Mouse (Mus musculus): ENCODE results near the gene Bend7. TPM values are rescaled to one million over a fixed set of nuclear protein-coding genes. Genes with fewer than 3 reads are reported as not detected.

Bend7 gene
- polyA plus RNA-seq, 1 experiment, result not detected

GRCm38 (mm10) chr2:4736095-4736797, 18.6 kb downstream of the Bend7 start:
- Histone ChIP-seq H3K27me3 (ENCODE audit: control insufficient read depth, insufficient read depth, insufficient read length) (peaks cover 40% of the 10 kb centered on the region), H3ac (ENCODE audit: control insufficient read depth, insufficient read length, low read depth) (no peak overlapping the region), H3K79me3 (ENCODE audit: low read depth) (no peaks in the 10 kb centered on the region), H3K79me2 (ENCODE audit: control insufficient read depth, insufficient read depth) (no peaks in the 10 kb centered on the region), H3K36me3 (ENCODE audit: control insufficient read depth, insufficient read depth) (no peaks in the 10 kb centered on the region), H3K4me3 (ENCODE audit: insufficient read depth, poor library complexity, severe bottlenecking) (no peak overlapping the region)
- no peak for TF ChIP-seq CEBPB (IDR thresholded peaks at IDR 0.05; ENCODE audit: low read depth)
- no peak for TF ChIP-seq MYOD1 (IDR thresholded peaks at IDR 0.05; ENCODE audit: control insufficient read depth, insufficient read length, low read depth)
- TF ChIP-seq MYOG (IDR thresholded peaks at IDR 0.05; ENCODE audit: control insufficient read depth, extremely low read depth, insufficient read length), result no peak
- no peak for TF ChIP-seq FOSL1 (IDR thresholded peaks at IDR 0.05; ENCODE audit: insufficient read depth, low read length, poor library complexity, severe bottlenecking)
- TF ChIP-seq USF1 (IDR thresholded peaks at IDR 0.05; ENCODE audit: low read depth), result no peak
- TF ChIP-seq MAX (IDR thresholded peaks at IDR 0.05), result no peak
- no peak for TF ChIP-seq CTCF (IDR thresholded peaks at IDR 0.05; ENCODE audit: control insufficient read depth, insufficient read depth, insufficient read length)

- Histone ChIP-seq H3K79me2 (ENCODE audit: control insufficient read depth, insufficient read depth) (no peaks in the 10 kb centered on the region), H3K36me3 (ENCODE audit: control insufficient read depth, insufficient read depth) (no peaks in the 10 kb centered on the region), H3K4me3 (ENCODE audit: insufficient read depth, poor library complexity, severe bottlenecking) (no peak overlapping the region), H3K27me3 (ENCODE audit: control insufficient read depth, insufficient read depth, insufficient read length) (peaks cover 40% of the 10 kb centered on the region), H3ac (ENCODE audit: control insufficient read depth, insufficient read length, low read depth) (no peak overlapping the region), H3K79me3 (ENCODE audit: low read depth) (no peaks in the 10 kb centered on the region)
- TF ChIP-seq MAX (IDR thresholded peaks at IDR 0.05), result no peak
- TF ChIP-seq MYOG (IDR thresholded peaks at IDR 0.05; ENCODE audit: control insufficient read depth, extremely low read depth, insufficient read length), result no peak
- TF ChIP-seq MYOD1 (IDR thresholded peaks at IDR 0.05; ENCODE audit: control insufficient read depth, insufficient read length, low read depth), result no peak
- TF ChIP-seq CEBPB (IDR thresholded peaks at IDR 0.05; ENCODE audit: low read depth), result no peak
- TF ChIP-seq USF1 (IDR thresholded peaks at IDR 0.05; ENCODE audit: low read depth), result no peak
- TF ChIP-seq CTCF (IDR thresholded peaks at IDR 0.05; ENCODE audit: control insufficient read depth, insufficient read depth, insufficient read length), result no peak
- TF ChIP-seq FOSL1 (IDR thresholded peaks at IDR 0.05; ENCODE audit: insufficient read depth, low read length, poor library complexity, severe bottlenecking), result no peak
Measured at GRCm38 (mm10) chr2:4736798-4737155, 19.1 kb downstream of the Bend7 start.

- no peak for TF ChIP-seq CTCF (IDR thresholded peaks at IDR 0.05; ENCODE audit: control insufficient read depth, insufficient read depth, insufficient read length)
- TF ChIP-seq USF1 (IDR thresholded peaks at IDR 0.05; ENCODE audit: low read depth), result no peak
- no peak for TF ChIP-seq CEBPB (IDR thresholded peaks at IDR 0.05; ENCODE audit: low read depth)
- TF ChIP-seq MAX (IDR thresholded peaks at IDR 0.05), result no peak
- no peak for TF ChIP-seq MYOG (IDR thresholded peaks at IDR 0.05; ENCODE audit: control insufficient read depth, extremely low read depth, insufficient read length)
- no peak for TF ChIP-seq FOSL1 (IDR thresholded peaks at IDR 0.05; ENCODE audit: insufficient read depth, low read length, poor library complexity, severe bottlenecking)
- TF ChIP-seq MYOD1 (IDR thresholded peaks at IDR 0.05; ENCODE audit: control insufficient read depth, insufficient read length, low read depth), result no peak
- H3K79me3 ChIP-seq (ENCODE audit: low read depth), result no peaks in the 10 kb centered on the region
- H3ac ChIP-seq (ENCODE audit: control insufficient read depth, insufficient read length, low read depth), result no peak overlapping the region
- H3K4me3 ChIP-seq (ENCODE audit: insufficient read depth, poor library complexity, severe bottlenecking), result no peak overlapping the region
- H3K79me2 ChIP-seq (ENCODE audit: control insufficient read depth, insufficient read depth), result no peaks in the 10 kb centered on the region
- no peaks in the 10 kb centered on the region for H3K36me3 ChIP-seq (ENCODE audit: control insufficient read depth, insufficient read depth)
- H3K27me3 ChIP-seq (ENCODE audit: control insufficient read depth, insufficient read depth, insufficient read length), result peaks cover 48% of the 10 kb centered on the region
Measured at GRCm38 (mm10) chr2:4751918-4752317, 34.3 kb downstream of the Bend7 start.

DNA sequence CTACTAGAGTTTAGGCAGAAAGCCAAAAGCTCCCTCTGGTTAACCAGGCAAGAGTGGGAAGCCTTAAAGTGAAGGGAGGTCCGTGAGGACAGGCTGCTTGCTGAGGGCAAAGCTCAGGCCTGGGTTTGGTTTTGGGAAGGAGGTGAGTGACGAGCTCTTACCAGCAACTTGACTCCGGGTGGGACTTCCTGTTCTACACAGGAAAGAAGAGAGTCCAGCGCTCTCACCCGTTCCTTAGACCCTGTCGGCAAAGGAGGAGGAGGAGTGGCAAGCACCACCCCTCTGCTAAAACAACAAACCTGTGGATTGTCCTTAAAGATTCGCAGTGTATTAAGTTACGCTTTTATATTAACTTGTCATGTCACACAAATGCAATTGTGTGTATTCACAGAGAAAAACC, 38.1 kb downstream of the Bend7 start:
- Histone ChIP-seq H3ac (ENCODE audit: control insufficient read depth, insufficient read length, low read depth) (no peak overlapping the region), H3K79me3 (ENCODE audit: low read depth) (no peaks in the 10 kb centered on the region), H3K27me3 (ENCODE audit: control insufficient read depth, insufficient read depth, insufficient read length) (peaks cover 44% of the 10 kb centered on the region), H3K36me3 (ENCODE audit: control insufficient read depth, insufficient read depth) (no peaks in the 10 kb centered on the region), H3K79me2 (ENCODE audit: control insufficient read depth, insufficient read depth) (no peaks in the 10 kb centered on the region), H3K4me3 (ENCODE audit: insufficient read depth, poor library complexity, severe bottlenecking) (no peak overlapping the region)
- TF ChIP-seq MYOD1 (IDR thresholded peaks at IDR 0.05; ENCODE audit: control insufficient read depth, insufficient read length, low read depth) (no peak), FOSL1 (IDR thresholded peaks at IDR 0.05; ENCODE audit: insufficient read depth, low read length, poor library complexity, severe bottlenecking) (no peak), USF1 (IDR thresholded peaks at IDR 0.05; ENCODE audit: low read depth) (no peak), CEBPB (IDR thresholded peaks at IDR 0.05; ENCODE audit: low read depth) (no peak), MYOG (IDR thresholded peaks at IDR 0.05; ENCODE audit: control insufficient read depth, extremely low read depth, insufficient read length) (no peak), CTCF (IDR thresholded peaks at IDR 0.05; ENCODE audit: control insufficient read depth, insufficient read depth, insufficient read length) (no peak), MAX (IDR thresholded peaks at IDR 0.05) (no peak)

DNA sequence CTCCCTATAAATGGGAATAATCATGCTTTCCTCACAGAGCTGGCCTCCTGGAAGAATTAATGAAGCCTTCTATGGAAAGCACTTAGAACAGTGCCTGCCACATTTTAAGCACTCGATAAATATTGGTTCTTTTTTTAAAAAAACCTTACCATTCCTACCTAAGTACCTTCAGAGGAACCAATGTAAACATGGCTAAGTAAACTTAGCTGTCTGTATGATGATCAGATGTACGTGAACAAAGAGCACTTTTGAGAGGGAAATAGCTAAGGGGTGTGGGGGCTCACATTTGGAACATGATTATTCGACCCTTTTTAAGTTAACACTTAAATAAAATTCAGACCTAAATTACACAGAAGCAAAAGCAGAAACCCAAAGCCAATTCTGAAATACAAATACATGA, 39.6 kb downstream of the Bend7 start:
- Histone ChIP-seq H3K79me3 (ENCODE audit: low read depth) (no peaks in the 10 kb centered on the region), H3K4me3 (ENCODE audit: insufficient read depth, poor library complexity, severe bottlenecking) (no peak overlapping the region), H3K36me3 (ENCODE audit: control insufficient read depth, insufficient read depth) (no peaks in the 10 kb centered on the region), H3K27me3 (ENCODE audit: control insufficient read depth, insufficient read depth, insufficient read length) (peaks cover 44% of the 10 kb centered on the region), H3K79me2 (ENCODE audit: control insufficient read depth, insufficient read depth) (no peaks in the 10 kb centered on the region), H3ac (ENCODE audit: control insufficient read depth, insufficient read length, low read depth) (no peak overlapping the region)
- no peak for TF ChIP-seq MYOG (IDR thresholded peaks at IDR 0.05; ENCODE audit: control insufficient read depth, extremely low read depth, insufficient read length)
- no peak for TF ChIP-seq MYOD1 (IDR thresholded peaks at IDR 0.05; ENCODE audit: control insufficient read depth, insufficient read length, low read depth)
- no peak for TF ChIP-seq FOSL1 (IDR thresholded peaks at IDR 0.05; ENCODE audit: insufficient read depth, low read length, poor library complexity, severe bottlenecking)
- TF ChIP-seq USF1 (IDR thresholded peaks at IDR 0.05; ENCODE audit: low read depth), result no peak
- TF ChIP-seq MAX (IDR thresholded peaks at IDR 0.05), result no peak
- no peak for TF ChIP-seq CEBPB (IDR thresholded peaks at IDR 0.05; ENCODE audit: low read depth)
- no peak for TF ChIP-seq CTCF (IDR thresholded peaks at IDR 0.05; ENCODE audit: control insufficient read depth, insufficient read depth, insufficient read length)

Measured in C2C12 (cell line).